ENCODE assay signal across 16 mouse cellular contexts in the genomic region with DNA sequence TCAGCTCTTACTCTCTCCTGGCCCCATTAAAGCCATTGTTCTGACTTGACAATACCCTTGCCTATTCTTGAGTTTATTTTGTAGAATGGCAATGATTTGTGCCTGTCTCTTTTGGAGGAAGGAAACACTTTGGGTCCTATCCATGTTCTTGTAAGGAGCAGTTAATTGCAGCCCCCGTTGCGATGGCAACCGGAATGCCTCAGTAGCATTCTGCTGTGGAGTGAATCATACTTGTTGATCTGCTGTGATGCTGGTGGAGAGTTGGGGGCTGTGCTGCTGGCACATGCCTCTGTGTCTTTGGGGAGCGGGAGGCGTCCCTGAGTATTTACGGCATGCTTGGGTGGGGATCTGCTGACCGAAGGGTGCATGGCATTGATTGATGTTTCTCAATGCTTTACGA. TPM values are rescaled to one million over a fixed set of nuclear protein-coding genes. Genes with fewer than 3 reads are reported as not detected.
A peak's percentile ranks its signal among the peaks of the same experiment; 100 is the strongest.
DNase-seq lines count a peak whose midpoint lies in the region; ATAC-seq lines count a peak whose summit lies in the region.
"Had no signal": no experiment of that assay in that cellular context is flagged by ENCODE, and none has a peak within 500 bp of the region (broad histone marks: within the 10 kb centered on the region; RNA-seq: fewer than 3 reads in every experiment).

No protein-coding gene starts in this region.

- 79% methylated on average over 8 of the region's 8 CpGs for WGBS in embryonic facial prominence, embryonic 14.5 days
- WGBS in embryonic facial prominence, embryonic 10.5 days: 83% methylated on average over 8 of the region's 8 CpGs

- no peak for DNase-seq in embryonic facial prominence, embryonic 14.5 days (ENCODE audit: low spot score)
- DNase-seq in embryonic facial prominence, embryonic 10.5 days (ENCODE audit: low spot score): no peak
- DNase-seq in left cerebral cortex, adult 18-20 months (ENCODE audit: low spot score in 2 of 2): peak; percentile 50 to 56
- peak; percentile 84 to 92 for DNase-seq in right cerebral cortex, postnatal 10 days (ENCODE audit: low spot score in 2 of 2)
- DNase-seq in urinary bladder, adult 2 months (ENCODE audit: low spot score): no peak
- DNase-seq in kidney, postnatal 14 days: no peak
- no peak for DNase-seq in ovary, postnatal 36 days (ENCODE audit: low spot score)
- DNase-seq: adrenal gland, postnatal 10 days; gastrocnemius, postnatal 25 days; kidney, adult 2 months had no signal

- H3K9ac ChIP-seq in embryonic facial prominence, embryonic 14.5 days (ENCODE audit: low read depth, low read length): no peak overlapping the region
- H3K9ac ChIP-seq: heart, embryonic 12.5 days; hindbrain, embryonic 13.5 days; liver, embryonic 12.5 days had no signal

- H3K4me3 ChIP-seq in embryonic facial prominence, embryonic 14.5 days (ENCODE audit: low read depth, low read length): no peak overlapping the region
- no peak overlapping the region for H3K4me3 ChIP-seq in embryonic facial prominence, embryonic 10.5 days
- H3K4me3 ChIP-seq: heart, embryonic 12.5 days; hindbrain, embryonic 13.5 days; liver, embryonic 12.5 days; midbrain, embryonic 12.5 days had no signal

- H3K27me3 ChIP-seq in embryonic facial prominence, embryonic 14.5 days (replicated peaks; ENCODE audit: control insufficient read depth, insufficient read depth, low read length): no peaks in the 10 kb centered on the region
- peaks cover 16% of the 10 kb centered on the region; the same call in 1 of the 2 replicates for H3K27me3 ChIP-seq in embryonic facial prominence, embryonic 10.5 days (replicated peaks; ENCODE audit: low read depth, poor library complexity, severe bottlenecking)

- peaks cover under 1% of the 10 kb centered on the region; the same call in 1 of the 2 replicates for H3K36me3 ChIP-seq in embryonic facial prominence, embryonic 14.5 days (ENCODE audit: control insufficient read depth, insufficient read depth, low read length)
- H3K36me3 ChIP-seq in embryonic facial prominence, embryonic 10.5 days (replicated peaks): no peaks in the 10 kb centered on the region
- H3K36me3 ChIP-seq: hindbrain, embryonic 13.5 days; liver, embryonic 12.5 days; midbrain, embryonic 12.5 days had no signal

- H3K4me1 ChIP-seq in embryonic facial prominence, embryonic 14.5 days (ENCODE audit: control insufficient read depth, insufficient read depth, low read length): peaks cover 6% of the 10 kb centered on the region; the same call in 1 of the 2 replicates
- peaks cover 51% of the 10 kb centered on the region for H3K4me1 ChIP-seq in embryonic facial prominence, embryonic 10.5 days
- H3K4me1 ChIP-seq: liver, embryonic 12.5 days had no signal

- H3K4me2 ChIP-seq in embryonic facial prominence, embryonic 14.5 days (ENCODE audit: low read depth, low read length): no peak overlapping the region
- H3K4me2 ChIP-seq: heart, embryonic 12.5 days; hindbrain, embryonic 13.5 days; liver, embryonic 12.5 days; midbrain, embryonic 12.5 days had no signal

- 0 out of 2 replicates have a peak, but pooled peaks have one; percentile 30 for ATAC-seq in embryonic facial prominence, embryonic 14.5 days (ENCODE audit: low read depth)
- ATAC-seq in frontal cortex, adult (ENCODE audit: low TSS enrichment): peak; percentile 45
- ATAC-seq: liver, embryonic 12.5 days; lung, postnatal 0 days had no signal

- H3K9me3 ChIP-seq in embryonic facial prominence, embryonic 14.5 days (ENCODE audit: control insufficient read depth, low read length): no peaks in the 10 kb centered on the region
- H3K9me3 ChIP-seq in embryonic facial prominence, embryonic 10.5 days: no peaks in the 10 kb centered on the region
- H3K9me3 ChIP-seq: hindbrain, embryonic 13.5 days; liver, embryonic 12.5 days; midbrain, embryonic 12.5 days had no signal

- no peak overlapping the region for H3K27ac ChIP-seq in embryonic facial prominence, embryonic 14.5 days (replicated peaks; ENCODE audit: low read depth, low read length)
- no peak overlapping the region for H3K27ac ChIP-seq in embryonic facial prominence, embryonic 10.5 days (replicated peaks)
- H3K27ac ChIP-seq: hindbrain, embryonic 13.5 days; liver, embryonic 12.5 days; midbrain, embryonic 12.5 days had no signal

RNA-seq across cellular contexts. Expression of a gene that starts 32.1 kb away (rescaled TPM):
- polyA plus RNA-seq in embryonic facial prominence, embryonic 14.5 days (2014; fragmentation: Nextera tagmentation; extraction: Ambion mirVana): 202 and 230 TPM in 2 replicates
- 56.6 and 69.0 TPM in 2 replicates for polyA plus RNA-seq in embryonic facial prominence, embryonic 10.5 days (2016; fragmentation: Nextera tagmentation; extraction: Ambion mirVana)
- total RNA-seq in left cerebral cortex, adult 18-20 months (2021): 1 to 10 TPM; 6.5 to 7.3 TPM
- polyA plus RNA-seq in urinary bladder, adult 2 months (2012; rRNA removed): 60.4 and 68.7 TPM in 2 replicates

Comparison
In these comparisons a context has a peak if more than half of its experiments do, and no peak if none do; other contexts are left out.
1. DNase-seq: peak in left cerebral cortex, adult 18-20 months (2 of 2) and right cerebral cortex, postnatal 10 days (2 of 2); none in embryonic facial prominence, embryonic 14.5 days (single experiment), embryonic facial prominence, embryonic 10.5 days (single experiment), urinary bladder, adult 2 months (single experiment), kidney, postnatal 14 days (single experiment) and ovary, postnatal 36 days (single experiment).